Mouse (Mus musculus): ENCODE measurements at regions not wholly inside any gene's neighbourhood (a gene's known extent, or its start where the extent isn't known, plus 50 kb on each side); places are given as distances from the start of the nearest gene placed in this dataset.

- no peak for DNase-seq
Observed at GRCm38 (mm10) chr15:85674191-85674984, 60.4 kb upstream of the Ppara start.

DNA sequence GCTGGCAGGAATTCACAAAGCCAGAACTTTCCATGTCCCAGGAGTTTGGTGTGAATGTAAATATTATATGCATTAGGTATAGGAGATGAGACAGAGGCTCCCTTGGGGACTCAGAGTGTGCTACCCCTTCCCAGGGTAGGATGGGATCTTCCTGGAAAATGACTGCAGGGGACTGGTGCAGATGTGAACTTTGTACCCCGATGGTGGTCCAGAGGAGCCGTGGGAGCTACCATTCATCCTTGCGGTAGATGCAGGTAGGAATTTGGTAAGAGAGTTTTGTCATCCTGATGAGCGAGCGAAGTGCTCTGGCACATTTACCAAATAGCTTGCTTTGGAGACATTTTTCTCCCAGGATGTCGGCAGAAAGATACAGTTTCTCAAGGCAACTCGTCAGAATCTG lies 59.7 kb upstream of the Ppara start:
- no peak for DNase-seq

DNA sequence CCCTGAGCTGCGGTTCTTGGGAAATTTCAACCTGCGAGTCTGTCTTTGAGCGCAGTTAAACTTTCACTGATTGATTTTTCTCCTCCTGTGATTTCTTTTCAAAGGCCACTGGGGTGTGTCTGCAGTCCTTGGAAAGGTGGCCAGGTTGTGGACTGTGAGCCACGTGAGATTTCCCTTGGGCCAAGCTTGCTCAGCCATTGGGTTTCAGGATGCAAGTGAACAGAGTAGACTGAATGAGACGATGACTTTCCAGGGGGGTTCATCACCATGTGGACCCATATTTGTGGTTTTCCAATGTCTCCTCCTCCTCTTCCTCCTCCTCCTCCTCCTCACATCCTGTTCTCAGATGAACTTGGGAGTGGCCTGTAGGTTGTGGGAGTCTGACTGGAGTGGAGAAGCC lies 59.0 kb upstream of the Ppara start:
- DNase-seq, result no peak

- DNase-seq, result no peak
Observed at GRCm38 (mm10) chr15:85676156-85676555, 58.6 kb upstream of the Ppara start.

DNA sequence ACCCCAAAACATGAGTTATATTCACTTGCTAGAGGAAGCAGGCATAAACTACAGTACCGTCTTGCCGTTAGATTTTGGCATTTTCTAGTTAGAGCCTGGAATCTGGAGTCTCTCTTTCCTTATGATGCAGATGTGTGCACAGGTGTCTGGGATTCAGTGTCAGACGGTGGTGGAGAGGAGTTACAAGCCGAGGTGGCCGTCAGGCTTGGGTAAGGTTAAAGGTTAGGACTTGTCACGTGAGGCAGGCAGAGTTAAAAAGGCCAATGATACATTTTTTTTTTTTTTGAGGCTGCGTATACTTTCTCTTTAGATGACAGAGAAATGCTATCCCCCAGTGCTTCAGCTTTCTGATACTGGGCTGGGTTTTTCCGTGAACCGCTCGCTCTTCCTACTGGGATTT lies 57.9 kb upstream of the Ppara start:
- no peak for DNase-seq

DNA sequence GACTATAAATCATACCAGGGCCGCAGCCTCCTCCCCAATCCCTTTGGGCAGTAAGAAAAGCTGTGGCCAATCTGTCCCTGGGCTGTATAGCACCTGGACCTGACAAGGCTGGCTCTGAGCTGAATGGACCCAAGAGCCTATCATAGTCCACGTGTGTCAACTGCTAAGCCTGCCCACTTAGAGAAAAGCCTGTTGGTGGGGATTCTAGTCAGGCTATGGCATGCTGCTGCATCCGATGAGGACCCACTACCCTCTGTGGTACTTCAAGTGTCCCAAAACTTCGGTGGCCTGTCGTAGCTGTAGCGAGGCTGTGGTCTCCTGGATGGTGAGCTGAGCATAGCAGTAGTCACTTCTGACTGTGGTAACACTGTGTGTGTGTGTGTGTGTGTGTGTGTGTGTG lies 57.4 kb upstream of the Ppara start:
- DNase-seq, result no peak

DNA sequence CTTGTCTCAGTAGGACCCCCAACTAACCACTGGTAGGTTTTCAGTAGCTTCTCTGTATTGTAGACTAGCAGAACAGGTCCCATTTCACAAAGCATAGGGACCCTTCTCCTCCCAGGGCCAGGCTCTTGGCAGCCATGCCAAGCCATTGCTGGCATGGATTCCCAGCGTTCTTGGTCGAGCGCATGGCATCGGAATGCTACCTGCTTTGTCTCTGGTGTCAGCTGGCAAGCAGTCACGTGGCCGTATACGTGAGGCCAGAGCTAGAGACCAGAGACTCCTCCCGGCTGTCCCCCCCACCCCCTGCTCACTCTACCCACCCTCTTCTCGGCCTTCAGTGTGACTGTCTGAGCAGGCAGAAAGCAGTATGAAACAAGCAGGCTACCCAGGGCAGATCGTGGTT lies 56.9 kb upstream of the Ppara start:
- no peak for DNase-seq

- DNase-seq, result no peak
Observed at GRCm38 (mm10) chr15:85678351-85678895, 56.4 kb upstream of the Ppara start.

- DNase-seq, result no peak
Observed at GRCm38 (mm10) chr15:85678981-85679708, 55.6 kb upstream of the Ppara start.

DNA sequence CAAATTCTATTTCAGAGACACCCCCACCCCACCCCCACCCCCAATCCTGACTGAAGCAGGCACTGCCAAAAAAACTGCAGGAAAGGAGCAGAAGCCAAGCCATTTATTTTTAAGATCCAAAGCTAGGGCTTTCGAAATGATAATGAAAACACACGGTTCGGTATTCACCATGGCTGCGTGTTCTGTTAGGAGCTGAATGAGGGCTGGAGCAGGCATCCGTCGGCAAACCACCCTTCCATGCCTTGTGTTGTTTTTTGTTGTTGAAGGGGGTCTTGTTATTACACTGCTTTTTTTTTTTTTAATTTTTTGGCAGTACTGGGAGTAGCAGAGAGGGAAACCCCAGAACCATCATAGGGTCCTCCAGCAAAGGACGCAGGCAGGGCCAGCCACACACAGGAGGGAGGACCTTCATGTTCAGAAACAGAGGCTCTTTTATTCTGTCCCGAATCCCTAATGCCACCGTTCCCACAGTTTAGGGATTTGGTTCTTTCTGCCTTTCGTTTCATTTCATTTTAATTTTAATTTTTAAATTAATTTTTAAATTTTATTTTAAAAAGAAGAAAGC lies 54.8 kb upstream of the Ppara start:
- no peak for DNase-seq

- DNase-seq, result no peak
Observed at GRCm38 (mm10) chr15:85680460-85681224, 54.1 kb upstream of the Ppara start.

GRCm38 (mm10) chr15:85682116-85682515 lies 52.7 kb upstream of the Ppara start:
- DNase-seq, result no peak

GRCm38 (mm10) chr15:85682780-85683179 lies 52.0 kb upstream of the Ppara start:
- DNase-seq, result no peak

DNA sequence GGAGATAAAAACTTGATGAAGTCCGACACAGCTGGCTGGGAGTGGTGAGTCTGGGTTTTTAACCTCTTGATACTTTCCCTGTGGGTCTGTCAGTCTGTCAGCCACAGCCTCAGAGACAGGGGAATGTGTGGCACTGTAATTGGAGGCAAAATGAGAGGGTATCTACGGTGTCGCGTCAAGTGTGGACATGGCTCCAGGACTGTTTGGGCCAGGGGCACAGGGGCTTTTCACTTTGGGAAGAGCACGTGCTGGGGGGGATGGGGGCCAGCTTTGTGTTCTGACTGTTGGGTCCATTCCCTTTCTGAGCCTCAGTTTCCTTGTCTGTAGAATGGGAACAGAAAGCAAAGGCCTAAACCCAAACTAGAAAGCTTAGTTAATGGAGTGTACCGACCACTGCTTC lies 51.5 kb upstream of the Ppara start:
- DNase-seq, result no peak

GRCm38 (mm10) chr15:85683716-85684115 lies 51.1 kb upstream of the Ppara start:
- DNase-seq, result no peak

DNA sequence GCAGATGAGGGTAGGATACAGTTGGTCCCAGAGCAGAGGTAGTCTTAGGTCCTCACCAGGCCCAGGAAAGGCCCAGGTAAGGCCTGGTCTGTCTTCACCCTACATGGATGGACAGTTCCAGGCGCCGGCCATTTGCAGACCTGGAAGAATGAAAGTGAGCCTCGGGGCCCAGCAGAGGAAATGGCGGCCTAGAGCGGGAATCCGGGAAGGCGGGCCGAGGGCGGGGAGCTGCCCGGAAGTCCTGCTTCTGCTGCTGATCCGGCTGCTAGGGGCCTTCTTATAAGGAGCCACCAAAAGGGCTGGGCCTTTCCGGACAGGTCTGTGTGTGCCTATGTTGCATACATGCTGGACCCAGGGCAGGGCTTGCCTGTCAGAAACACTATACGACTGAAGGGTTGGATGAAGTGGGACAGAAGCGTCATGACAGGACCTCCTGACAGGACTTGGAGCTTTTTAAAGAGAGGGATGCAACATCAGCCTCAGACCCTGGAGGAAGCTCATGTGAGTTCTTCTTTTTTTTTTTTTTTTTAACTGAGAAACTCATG lies 50.5 kb upstream of the Ppara start:
- no peak for DNase-seq

DNA sequence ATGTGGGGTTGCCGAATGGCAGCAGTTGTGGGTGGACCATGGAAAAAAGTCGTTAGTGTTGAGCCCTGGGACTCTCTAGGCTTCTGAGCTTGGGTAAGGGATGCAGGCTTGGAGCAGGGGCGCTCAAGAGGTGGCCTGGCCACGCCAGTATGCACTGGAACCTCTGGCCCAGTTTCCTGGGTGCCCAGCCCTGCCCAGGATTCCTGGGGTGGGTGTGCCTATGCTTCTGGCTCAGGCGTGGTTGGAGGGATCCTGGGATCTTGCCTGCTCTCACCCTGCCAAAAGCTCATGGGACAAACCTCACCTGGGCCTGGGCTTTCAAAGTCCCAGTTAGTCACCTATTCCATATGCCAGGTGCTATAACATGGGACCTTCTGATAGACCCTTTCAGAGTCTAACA lies 49.9 kb upstream of the Ppara start:
- no peak for DNase-seq
